Mouse (Mus musculus) leukemia stem cell, adult 10-12 weeks (primary cell): Measurements from ENCODE around the gene Lrpprc. TPM values are rescaled to one million over a fixed set of nuclear protein-coding genes. Genes with fewer than 3 reads are reported as not detected.

Experiments used
- polyA plus RNA-seq: library from polyadenylated mRNA; stranded (reverse); fragments of >175 nt; gene quantifications from 2 replicates; pipeline ENCODE4 v1.2.3, GENCODE M21; 2012; ENCODE audit warnings: low replicate concordance

Lrpprc gene
- polyA plus RNA-seq, result 4.8 and 11.3 TPM in 2 replicates

DNA sequence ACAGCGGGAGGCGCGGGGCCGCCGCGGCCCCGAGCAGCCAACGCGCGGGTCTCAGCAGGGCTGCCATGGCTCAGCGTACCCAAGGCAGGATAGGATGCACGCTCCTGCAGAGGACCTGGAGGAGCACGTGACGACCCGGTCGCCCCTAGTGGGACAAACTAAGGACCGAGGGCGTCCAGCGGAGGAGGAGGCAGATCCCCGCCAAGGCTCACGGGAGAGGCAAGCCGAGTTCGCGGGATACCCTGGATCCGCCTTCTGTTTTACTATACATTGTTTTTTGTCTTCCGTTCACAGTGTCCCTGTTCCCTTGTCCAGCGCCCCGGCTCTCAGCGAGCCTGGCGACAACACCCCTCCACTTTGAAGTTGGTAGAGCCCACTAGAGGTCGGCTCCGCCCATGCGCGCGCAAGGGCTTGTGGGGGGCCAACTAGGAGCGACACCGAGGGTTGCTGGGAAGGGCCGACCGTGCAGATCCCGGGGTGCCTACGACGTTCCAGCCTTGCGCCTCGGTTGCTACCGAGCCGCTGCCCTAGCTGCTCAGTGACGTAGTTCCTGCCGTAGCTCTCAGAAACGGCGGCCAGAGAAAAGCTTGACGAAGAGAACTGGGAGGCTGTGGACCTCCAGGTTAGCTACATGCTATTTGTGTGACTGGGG, at the start of gene Lrpprc:
TSS of gene Lrpprc (minus strand) at position 343 of the 652 bp plus-strand sequence.

DNA sequence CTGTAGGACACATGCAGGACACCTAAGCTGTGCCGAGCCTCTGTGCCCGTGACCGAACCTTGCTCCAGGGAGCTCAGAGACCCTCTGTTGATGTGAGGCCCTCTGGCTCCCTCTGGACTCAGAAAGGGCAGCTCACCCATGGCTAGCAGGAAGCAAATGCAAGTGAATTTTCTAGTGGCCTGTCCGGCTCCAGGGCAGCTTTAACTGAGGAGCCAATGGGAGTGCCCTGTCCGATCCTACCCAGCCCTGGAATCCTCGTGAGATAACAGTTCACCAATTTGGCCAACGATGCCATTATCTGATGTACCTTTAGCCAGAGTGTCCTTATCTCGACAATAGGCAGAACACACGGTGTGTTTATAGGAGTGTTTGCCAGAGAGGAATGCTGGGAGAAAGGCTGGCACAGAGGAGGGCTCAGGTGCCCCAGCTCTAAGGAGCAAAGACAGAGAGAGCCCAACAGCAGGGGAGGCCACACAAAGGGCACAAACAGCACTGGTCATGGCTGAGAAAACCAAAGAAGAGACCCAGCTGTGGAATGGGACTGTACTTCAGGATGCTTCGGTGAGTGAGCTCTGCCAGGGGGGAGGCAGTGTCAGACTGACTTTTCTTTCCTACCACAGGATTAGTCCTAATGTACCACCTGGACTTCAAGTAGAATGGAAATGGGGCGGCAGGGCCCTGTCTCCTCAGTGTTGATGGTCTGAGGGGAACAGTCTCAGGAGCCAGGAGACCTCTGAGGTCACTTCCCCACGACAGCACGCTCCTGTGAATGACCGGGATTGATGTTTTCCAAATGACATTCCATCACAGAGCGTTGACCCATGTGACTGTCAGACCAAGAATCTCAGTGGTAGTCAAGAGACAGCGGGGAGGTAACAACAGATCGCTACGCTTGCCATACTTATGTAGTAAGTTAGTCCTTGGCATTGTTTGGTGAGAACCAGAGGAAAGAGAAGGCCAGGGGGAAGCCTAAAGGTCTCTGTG, 107.6 kb downstream of the Lrpprc start, which contains the start of gene Abcg5:
TSS of gene Abcg5 (minus strand) at position 278 of the 984 bp plus-strand sequence.

DNA sequence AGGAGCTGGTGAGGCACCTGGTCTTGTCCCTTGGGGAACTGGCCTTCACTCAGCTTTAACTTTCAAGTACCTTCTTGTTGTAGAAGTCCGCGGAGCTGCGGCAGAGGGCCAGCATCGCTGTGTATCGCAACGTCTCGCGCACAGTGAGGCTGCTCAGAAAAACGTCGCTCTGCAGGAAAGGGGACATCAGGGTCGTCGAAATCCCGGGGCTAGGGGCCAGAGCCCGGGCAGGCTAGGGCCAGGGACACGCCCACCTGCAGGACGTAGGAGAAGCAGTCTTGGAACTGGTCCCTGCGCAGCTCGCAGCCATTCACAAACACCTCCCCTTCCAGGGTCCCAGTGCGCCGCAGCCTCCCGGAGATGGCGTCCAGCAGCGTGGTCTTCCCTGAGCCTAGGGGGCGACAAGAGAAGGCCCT, 114.6 kb downstream of the Lrpprc start, which contains the start of gene Abcg8:
TSS of gene Abcg8 (plus strand) at position 352 of the 416 bp plus-strand sequence.

Other genes starting within 250 kb of the Lrpprc start
- 0.27 and 0.81 TPM in 2 replicates for gene Dync2li1, start 164.3 kb downstream of the Lrpprc start, polyA plus RNA-seq
- not detected in 2 replicates for gene Abcg8, start 114.5 kb downstream of the Lrpprc start, polyA plus RNA-seq
- gene Abcg5, start 107.8 kb downstream of the Lrpprc start, polyA plus RNA-seq, result not detected in 2 replicates
- gene Ppm1b, start 166.0 kb upstream of the Lrpprc start, polyA plus RNA-seq, result 34.2 and 69.4 TPM in 2 replicates
- gene Slc3a1, start 237.6 kb upstream of the Lrpprc start, polyA plus RNA-seq, result not detected in 2 replicates